Mouse (Mus musculus): ENCODE measurements around the gene 2410004P03Rik. TPM values are rescaled to one million over a fixed set of nuclear protein-coding genes. Genes with fewer than 3 reads are reported as not detected.
A peak's percentile ranks its signal among the peaks of the same experiment; 100 is the strongest.

2410004P03Rik gene
- polyA plus RNA-seq, 1 experiment = 2.8 TPM

DNA sequence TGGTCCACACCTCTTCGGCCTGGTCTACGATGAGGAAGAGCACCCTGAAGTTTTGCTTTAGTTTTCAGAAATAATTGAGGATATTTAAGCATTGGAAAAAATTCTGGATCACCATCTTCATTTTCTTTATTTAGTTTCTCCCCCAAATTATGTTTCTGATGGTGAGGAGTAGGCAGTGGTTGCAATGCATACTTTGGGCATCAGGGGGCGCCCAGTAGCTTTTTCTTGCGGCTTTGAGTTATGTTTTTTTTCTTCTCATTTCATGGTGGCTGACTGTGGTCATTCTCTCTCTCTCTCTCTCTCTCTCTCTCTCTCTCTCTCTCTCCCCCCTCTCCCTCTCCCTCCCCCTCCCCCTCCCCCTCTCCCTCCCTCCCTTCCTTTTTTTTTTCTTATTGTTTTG lies 6.9 kb upstream of the 2410004P03Rik start:
- peak; percentile 58 for DNase-seq (ENCODE audit: low read depth)
- TF ChIP-seq POLR2A (IDR thresholded peaks at IDR 0.05; ENCODE audit: borderline replicate concordance, extremely low read depth, insufficient read depth, insufficient read length, poor library complexity, severe bottlenecking) = no peak
- TF ChIP-seq CTCF (IDR thresholded peaks at IDR 0.05; ENCODE audit: borderline replicate concordance, extremely low read depth, insufficient read depth, insufficient read length) = peak; percentile 67; the same call in 1 of the 2 replicates

DNA sequence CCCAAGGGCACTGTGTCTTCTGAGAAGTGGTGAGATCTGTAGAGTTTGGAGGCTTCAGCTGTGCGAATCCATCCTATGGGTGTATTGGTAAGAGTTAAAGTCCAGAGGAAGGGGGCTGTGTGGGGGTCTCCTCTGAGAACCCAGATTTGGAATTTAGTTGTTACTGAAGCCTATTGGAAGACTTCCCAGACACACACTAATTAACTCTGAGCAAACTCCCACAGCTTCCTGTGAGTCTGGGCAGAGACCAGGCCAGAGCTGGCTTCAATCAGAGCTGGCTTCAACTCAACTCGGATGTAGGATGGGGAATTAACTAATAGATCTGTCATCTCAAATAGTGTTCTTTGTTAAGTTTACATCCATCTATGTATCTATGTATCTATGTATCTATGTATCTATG lies 4.2 kb upstream of the 2410004P03Rik start:
- DNase-seq (ENCODE audit: low read depth) = peak; percentile 43
- TF ChIP-seq CTCF (IDR thresholded peaks at IDR 0.05; ENCODE audit: borderline replicate concordance, extremely low read depth, insufficient read depth, insufficient read length) = no peak
- no peak for TF ChIP-seq POLR2A (IDR thresholded peaks at IDR 0.05; ENCODE audit: borderline replicate concordance, extremely low read depth, insufficient read depth, insufficient read length, poor library complexity, severe bottlenecking)

DNA sequence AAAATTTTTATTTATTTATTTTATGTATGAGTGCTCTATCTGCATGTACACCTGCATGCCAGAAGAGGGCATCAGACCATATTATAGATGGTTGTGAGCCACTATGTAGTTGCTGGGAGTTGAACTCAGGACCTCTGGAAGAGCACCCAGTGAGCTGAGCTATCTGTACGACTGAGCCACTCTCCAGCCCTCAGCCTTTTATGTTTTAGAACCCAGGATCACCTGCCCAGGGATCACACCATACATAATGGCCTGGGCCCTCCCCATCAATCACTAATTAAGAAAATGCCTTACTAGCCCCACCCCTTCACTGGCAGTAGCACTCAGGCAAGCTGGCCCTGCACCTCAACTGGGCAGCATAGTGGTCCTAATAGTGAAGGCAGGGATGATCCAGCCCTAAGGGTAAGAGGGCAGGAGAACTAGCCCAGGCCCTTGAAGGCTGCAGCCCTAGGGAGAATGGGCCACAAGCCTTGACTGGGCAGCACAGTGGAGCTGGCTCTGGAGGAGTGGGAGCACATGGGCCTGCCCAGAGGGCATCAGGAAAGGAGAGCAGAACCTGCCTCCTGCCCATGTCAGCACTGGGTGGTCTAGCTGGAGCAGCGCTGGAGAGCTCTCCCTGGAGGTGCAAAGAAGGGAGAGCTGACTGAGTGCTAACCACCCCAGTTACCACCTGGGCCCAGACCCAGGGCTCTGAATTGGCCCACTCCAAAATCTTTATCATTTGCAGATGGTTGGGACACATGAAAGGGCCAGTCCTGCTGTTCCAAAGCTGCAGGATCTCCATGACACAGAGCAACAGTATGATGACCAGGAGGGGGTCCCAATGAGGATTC lies 756 bp upstream of the 2410004P03Rik start:
- no peak for DNase-seq (ENCODE audit: low read depth)
- TF ChIP-seq CTCF (IDR thresholded peaks at IDR 0.05; ENCODE audit: borderline replicate concordance, extremely low read depth, insufficient read depth, insufficient read length) (no peak), POLR2A (IDR thresholded peaks at IDR 0.05; ENCODE audit: borderline replicate concordance, extremely low read depth, insufficient read depth, insufficient read length, poor library complexity, severe bottlenecking) (no peak)

DNA sequence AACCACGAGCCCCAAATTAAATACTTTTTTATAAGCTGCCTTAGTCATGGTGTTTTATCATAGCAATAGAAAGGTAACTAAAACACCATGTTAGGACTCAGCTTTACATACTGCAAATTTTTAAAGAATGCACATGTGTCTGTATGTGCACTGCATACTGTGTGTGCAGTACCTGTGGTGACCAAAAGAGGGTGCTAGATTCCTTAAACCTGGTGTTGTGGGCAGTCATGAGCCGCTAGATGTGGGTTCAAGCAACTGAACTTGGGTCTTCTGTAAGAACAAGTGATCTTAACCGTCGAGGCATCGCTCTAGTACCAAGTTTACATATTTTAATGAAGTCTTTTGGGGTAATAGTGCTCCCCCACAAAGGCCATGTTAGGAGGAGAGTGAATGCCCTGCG lies 2.1 kb downstream of the 2410004P03Rik start:
- TF ChIP-seq POLR2A (IDR thresholded peaks at IDR 0.05; ENCODE audit: borderline replicate concordance, extremely low read depth, insufficient read depth, insufficient read length, poor library complexity, severe bottlenecking) (no peak), CTCF (IDR thresholded peaks at IDR 0.05; ENCODE audit: borderline replicate concordance, extremely low read depth, insufficient read depth, insufficient read length) (no peak; the same call in 1 of the 2 replicates)
- no peak for DNase-seq (ENCODE audit: low read depth)

DNA sequence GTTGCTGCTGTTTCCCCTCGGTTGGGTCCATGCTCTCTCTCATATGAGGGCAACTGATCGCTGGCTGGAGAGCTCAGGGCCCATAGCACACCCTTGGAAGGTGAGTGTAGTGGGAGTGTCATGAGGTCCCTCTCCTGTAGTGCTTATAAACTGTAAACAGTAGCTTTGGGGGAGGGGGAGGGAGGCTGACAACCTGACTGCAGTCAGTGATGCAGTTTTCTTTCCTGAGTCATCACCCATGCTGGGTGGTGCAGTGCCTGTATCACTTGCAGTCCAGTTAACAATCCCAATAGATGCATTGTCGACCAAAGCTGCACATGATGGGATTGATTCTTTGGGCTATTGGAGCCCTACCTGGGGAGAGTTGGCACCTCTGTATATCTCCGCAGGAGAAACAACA lies 10.3 kb downstream of the 2410004P03Rik start:
- DNase-seq (ENCODE audit: low read depth) = no peak
- no peak for TF ChIP-seq POLR2A (IDR thresholded peaks at IDR 0.05; ENCODE audit: borderline replicate concordance, extremely low read depth, insufficient read depth, insufficient read length, poor library complexity, severe bottlenecking)

DNA sequence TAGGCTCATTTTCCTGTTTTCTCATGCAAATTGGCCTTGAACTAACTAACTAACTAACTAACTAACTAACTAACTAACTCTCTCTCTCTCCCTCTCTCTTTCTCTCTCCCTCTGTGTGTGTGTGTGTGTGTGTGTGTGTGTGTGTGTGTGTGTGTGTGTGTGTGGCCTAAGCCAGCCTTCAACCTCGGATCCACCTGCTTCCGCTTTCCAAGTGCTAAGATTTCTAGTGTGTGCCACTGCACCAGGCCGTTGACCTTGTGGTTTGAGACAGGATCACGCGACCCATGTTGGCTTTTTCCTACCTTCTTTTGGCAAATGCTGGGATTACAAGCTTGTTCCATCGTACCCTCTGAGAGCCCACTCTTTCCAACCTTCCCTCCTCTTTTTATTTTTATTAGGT lies 10.9 kb downstream of the 2410004P03Rik start:
- TF ChIP-seq POLR2A (IDR thresholded peaks at IDR 0.05; ENCODE audit: borderline replicate concordance, extremely low read depth, insufficient read depth, insufficient read length, poor library complexity, severe bottlenecking) (no peak), CTCF (IDR thresholded peaks at IDR 0.05; ENCODE audit: borderline replicate concordance, extremely low read depth, insufficient read depth, insufficient read length) (no peak)
- no peak for DNase-seq (ENCODE audit: low read depth)

DNA sequence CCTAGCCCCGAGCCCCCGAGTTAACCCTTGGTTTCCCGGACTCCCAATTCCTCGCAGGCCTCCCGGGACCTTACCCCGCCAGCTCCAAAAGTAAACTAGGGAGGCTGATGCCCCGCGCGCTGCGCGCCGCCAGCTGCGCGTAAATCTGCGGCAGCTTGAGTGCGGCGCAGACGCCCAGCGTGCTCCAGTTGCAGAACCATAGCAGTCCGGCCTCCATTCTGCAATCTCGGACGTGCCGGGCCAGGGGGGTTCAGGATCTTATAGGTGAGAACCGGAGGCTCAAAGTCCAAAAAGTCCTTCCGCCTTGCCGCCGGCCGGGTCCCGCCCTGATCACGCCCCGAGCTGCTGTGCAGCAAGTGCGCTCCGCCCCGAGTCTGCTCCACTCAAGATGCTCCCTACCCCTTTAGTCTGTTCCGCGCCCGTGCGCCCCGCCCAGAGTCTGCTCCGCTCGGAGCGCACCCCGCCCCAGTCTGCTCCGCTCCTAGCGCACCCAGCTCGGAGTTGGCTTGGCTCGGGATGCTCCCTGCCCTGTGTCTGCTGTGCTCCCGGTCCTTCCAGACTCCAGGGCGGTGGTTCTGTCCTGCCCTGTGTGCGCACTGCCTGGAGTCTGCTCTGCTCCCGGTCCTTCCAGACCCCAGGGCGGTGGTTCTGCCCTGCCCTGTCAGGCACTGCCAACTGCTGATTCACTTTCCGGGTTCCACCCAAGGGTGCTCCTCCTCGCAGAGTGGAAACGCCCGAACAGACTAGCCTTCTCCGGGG lies 11.6 kb downstream of the 2410004P03Rik start, which contains the start of gene Pqlc3:
Gene Pqlc3 (minus strand): TSS at position 670 of the 759 bp plus-strand sequence.
- peak; percentile 75 for DNase-seq (ENCODE audit: low read depth)
- TF ChIP-seq POLR2A (IDR thresholded peaks at IDR 0.05; ENCODE audit: borderline replicate concordance, extremely low read depth, insufficient read depth, insufficient read length, poor library complexity, severe bottlenecking) = no peak
- no peak for TF ChIP-seq CTCF (IDR thresholded peaks at IDR 0.05; ENCODE audit: borderline replicate concordance, extremely low read depth, insufficient read depth, insufficient read length)

DNA sequence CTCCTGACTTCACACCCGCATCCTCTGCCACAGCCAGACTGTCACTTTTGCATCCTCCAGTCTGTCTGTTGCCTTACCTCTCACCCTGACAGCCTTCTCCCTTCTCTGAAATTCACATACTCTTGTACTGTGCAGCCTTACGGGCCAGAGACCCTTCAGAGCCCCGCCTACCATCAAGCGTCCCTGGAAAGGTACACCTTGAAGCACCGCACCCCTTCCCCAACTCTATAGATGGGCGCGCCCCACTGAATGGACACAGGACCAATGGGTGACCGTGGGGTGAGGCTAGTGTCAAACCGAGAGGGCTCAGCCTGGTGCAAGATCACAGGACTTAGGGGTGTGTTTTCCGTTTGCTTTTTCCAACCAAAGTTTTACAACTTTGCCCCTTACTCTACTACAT lies 12.4 kb downstream of the 2410004P03Rik start:
- no peak for DNase-seq (ENCODE audit: low read depth)
- no peak for TF ChIP-seq POLR2A (IDR thresholded peaks at IDR 0.05; ENCODE audit: borderline replicate concordance, extremely low read depth, insufficient read depth, insufficient read length, poor library complexity, severe bottlenecking)
- no peak for TF ChIP-seq CTCF (IDR thresholded peaks at IDR 0.05; ENCODE audit: borderline replicate concordance, extremely low read depth, insufficient read depth, insufficient read length)

DNA sequence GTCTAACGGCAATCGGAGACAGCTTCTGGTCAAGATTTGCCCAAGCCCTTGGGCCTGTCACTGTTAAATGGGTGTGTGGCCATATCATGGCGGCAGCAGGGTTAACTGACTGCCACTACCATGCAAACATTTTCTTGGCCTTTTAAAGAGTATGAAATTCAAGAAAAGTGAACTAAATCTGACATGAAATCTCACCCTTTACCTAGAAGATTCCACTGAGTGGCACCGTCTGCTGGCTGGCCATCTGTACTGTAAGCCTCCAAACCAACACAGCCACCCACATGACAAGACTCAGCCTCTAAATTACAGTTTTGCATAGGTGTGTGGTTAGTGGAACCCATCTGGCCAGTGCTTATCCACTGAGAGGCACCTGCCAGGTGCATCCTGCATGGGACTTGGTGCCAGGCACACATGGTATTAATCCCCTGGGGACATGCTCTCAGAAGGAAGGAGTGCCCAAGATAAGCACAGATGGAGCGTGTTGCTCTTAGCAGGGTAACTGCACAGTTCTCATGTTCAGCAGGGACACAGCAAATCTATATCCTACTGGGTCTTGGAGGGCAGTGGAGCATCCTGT lies 14.6 kb downstream of the 2410004P03Rik start:
- no peak for DNase-seq (ENCODE audit: low read depth)
- TF ChIP-seq CTCF (IDR thresholded peaks at IDR 0.05; ENCODE audit: borderline replicate concordance, extremely low read depth, insufficient read depth, insufficient read length) = no peak
- TF ChIP-seq POLR2A (IDR thresholded peaks at IDR 0.05; ENCODE audit: borderline replicate concordance, extremely low read depth, insufficient read depth, insufficient read length, poor library complexity, severe bottlenecking) = no peak

DNA sequence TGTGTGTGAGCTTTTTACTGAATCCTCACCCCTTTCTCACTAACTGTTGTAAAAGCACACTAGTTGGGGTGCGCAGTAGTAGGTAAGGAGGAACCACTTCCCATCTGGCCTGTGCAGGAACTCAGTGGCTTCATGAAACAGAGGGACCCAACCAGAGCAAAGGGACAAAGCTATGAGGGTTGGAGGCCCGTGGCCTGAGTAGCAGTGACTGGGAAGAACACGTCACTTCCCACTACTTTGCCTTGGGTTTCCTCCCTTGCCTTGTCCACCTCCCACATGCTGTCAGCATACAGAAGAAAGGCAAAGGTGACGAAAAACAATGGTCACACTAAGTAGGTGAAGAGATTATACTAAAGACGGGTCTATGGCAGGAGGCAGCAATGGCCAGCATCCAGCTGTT lies 15.2 kb downstream of the 2410004P03Rik start:
- DNase-seq (ENCODE audit: low read depth) = no peak
- TF ChIP-seq CTCF (IDR thresholded peaks at IDR 0.05; ENCODE audit: borderline replicate concordance, extremely low read depth, insufficient read depth, insufficient read length) = no peak
- TF ChIP-seq POLR2A (IDR thresholded peaks at IDR 0.05; ENCODE audit: borderline replicate concordance, extremely low read depth, insufficient read depth, insufficient read length, poor library complexity, severe bottlenecking) = no peak

DNA sequence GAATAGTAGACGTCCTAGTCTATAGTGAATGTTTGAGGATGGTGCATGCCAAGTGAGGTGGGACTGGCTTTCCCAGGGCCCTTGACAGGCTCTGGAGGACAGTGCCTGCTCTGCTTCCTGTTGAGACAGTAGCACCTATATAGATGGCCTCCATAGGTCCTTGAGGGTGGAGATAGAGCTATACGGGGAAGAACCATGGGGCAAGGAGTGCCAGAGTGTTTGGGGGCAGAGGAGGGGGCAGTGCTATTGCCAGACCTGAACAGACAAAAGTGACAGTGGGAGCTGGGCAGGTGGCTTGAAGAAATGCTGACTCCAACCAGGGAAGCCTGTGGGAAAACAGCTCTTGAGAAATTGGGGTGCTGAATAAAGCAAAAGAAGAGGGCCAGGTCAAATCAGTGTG lies 17.2 kb downstream of the 2410004P03Rik start:
- no peak for TF ChIP-seq POLR2A (IDR thresholded peaks at IDR 0.05; ENCODE audit: borderline replicate concordance, extremely low read depth, insufficient read depth, insufficient read length, poor library complexity, severe bottlenecking)
- no peak for TF ChIP-seq CTCF (IDR thresholded peaks at IDR 0.05; ENCODE audit: borderline replicate concordance, extremely low read depth, insufficient read depth, insufficient read length)
- no peak for DNase-seq (ENCODE audit: low read depth)
